Mouse (Mus musculus): ENCODE measurements around the gene Bmper. TPM values are rescaled to one million over a fixed set of nuclear protein-coding genes. Genes with fewer than 3 reads are reported as not detected.
A peak's percentile ranks its signal among the peaks of the same experiment; 100 is the strongest.

Gene Bmper
- total and polyA plus RNA-seq, 3 experiments, result 1.3 to 1.9 (median 1.4) TPM

DNA sequence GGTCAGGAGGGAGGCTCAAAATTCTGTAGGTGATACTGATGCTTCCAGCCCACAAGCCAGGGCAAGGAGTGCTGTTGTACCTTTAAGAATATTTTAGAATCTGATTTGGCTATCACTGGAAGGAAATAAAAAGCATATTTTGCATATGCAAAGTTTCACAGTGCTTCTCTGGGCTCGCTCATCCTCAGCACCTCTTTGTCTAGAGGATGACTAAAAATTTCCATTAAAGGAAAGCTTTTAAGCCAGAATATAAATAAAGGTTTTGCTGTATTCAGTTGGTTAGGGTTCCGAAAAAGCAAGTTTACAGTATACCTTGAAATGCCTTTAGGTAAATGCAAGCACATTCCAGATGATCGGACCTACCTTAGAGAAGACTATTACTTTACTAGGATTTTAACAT, 105.0 kb downstream of the Bmper start (continued):
- TF ChIP-seq RCOR1 (conservative IDR thresholded peaks at IDR 0.05; ENCODE audit: low read depth, low read length) (no peak), ZMIZ1 (IDR thresholded peaks at IDR 0.05; ENCODE audit: low read depth, low read length) (no peak), ZNF384 (IDR thresholded peaks at IDR 0.05; ENCODE audit: low read depth, low read length) (no peak), POLR2A (IDR thresholded peaks at IDR 0.05; ENCODE audit: low read depth, low read length) (no peak), JUN (IDR thresholded peaks at IDR 0.05; ENCODE audit: insufficient read depth, low read depth, low read length) (peak; percentile 94), CHD1 (IDR thresholded peaks at IDR 0.05; ENCODE audit: low read depth, low read length) (no peak), IRF4 (IDR thresholded peaks at IDR 0.05; ENCODE audit: low read depth, low read length) (peak; percentile 51; the same call in 1 of the 2 replicates), TBP (conservative IDR thresholded peaks at IDR 0.05; ENCODE audit: low read depth, low read length) (no peak), MAX (IDR thresholded peaks at IDR 0.05; ENCODE audit: low read length) (no peak), POLR2AphosphoS2 (IDR thresholded peaks at IDR 0.05; ENCODE audit: low read depth, low read length) (no peak)

DNA sequence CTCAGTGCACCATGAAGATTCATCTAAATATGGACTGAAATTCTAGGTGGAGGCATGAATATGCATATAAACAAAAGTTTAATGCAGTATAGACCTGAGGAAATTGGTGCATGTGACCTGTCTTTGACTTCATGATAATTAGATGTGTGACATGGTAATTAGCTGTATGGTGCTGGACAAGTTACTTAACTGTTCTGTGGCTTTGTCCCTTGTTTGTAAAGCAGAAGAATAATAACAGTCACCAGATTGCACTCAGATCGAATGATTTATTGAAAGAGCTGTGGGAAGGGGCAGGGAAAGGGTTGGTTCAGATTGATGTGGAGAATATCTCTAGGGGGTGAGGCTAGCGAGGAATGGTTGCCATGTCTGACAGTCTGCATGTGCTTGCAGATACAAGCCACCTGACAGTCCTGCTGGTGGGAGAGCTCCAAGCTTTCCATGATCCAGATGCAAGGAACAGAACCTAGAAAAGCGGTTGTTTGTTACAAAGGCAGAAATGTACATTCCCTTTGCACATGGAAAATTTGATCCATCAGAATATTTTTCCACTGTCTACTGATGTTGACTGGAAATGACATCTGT, 110.3 kb downstream of the Bmper start:
- Histone ChIP-seq H3K36me3 (replicated peaks in 1 of 2; ENCODE audit: control insufficient read depth in 1 of 2, insufficient read depth in 1 of 2, low read length in 1 of 2) (no peaks in the 10 kb centered on the region), H3K9me3 (replicated peaks; ENCODE audit: low read length) (no peaks in the 10 kb centered on the region)

DNA sequence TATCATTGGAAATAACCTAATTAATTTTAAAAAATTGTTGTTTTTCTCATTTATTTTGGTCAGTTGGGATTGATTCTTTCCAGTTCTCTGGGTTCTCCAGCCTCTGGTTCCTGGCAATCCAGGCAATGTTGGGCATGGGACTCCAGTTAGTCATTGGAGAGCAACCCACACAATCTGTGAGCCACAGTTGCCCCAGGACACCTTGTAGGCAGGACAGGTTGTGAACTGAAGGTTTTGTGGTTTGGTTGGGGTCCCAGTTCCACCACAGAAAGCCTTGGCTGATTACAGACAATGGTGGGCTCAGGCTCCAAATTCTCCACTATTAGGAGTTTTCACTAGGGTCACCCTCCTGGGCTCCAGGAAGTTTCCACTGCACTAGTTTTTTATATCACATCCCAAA, 117.7 kb downstream of the Bmper start:
- no peak for DNase-seq (ENCODE audit: extremely low read depth)
- in situ Hi-C loops (cut with MboI; ENCODE audit: low pct_ligation_motif_present, low pct_unique_long_range_greater_than_20kb, low sequenced_read_pairs), result no loop called here
- H3K79me2 ChIP-seq (replicated peaks; ENCODE audit: control insufficient read depth, extremely low read depth, insufficient read depth, poor library complexity, severe bottlenecking), result no peaks in the 10 kb centered on the region
- no peak overlapping the region for H3K4me3 ChIP-seq (replicated peaks in 1 of 3; ENCODE audit: low read depth in 2 of 3, low read length in 2 of 3, poor library complexity in 1 of 3)
- no peak for TF ChIP-seq HCFC1 (IDR thresholded peaks at IDR 0.05; ENCODE audit: low read depth, low read length)
- TF ChIP-seq MAX (IDR thresholded peaks at IDR 0.05; ENCODE audit: low read length), result no peak
- no peak for TF ChIP-seq USF1 (IDR thresholded peaks at IDR 0.05; ENCODE audit: low read depth, low read length)
- TF ChIP-seq MXI1 (IDR thresholded peaks at IDR 0.05; ENCODE audit: low read depth, low read length), result no peak
- no peak for TF ChIP-seq NRF1 (IDR thresholded peaks at IDR 0.05; ENCODE audit: low read depth, low read length)
- dilution Hi-C loops (cut with MboI; ENCODE audit: extremely low pct_ligation_motif_present, extremely low pct_unique_long_range_greater_than_20kb, low sequenced_read_pairs), result no loop called here
- no peaks in the 10 kb centered on the region for H3K36me3 ChIP-seq (replicated peaks in 1 of 2; ENCODE audit: control insufficient read depth in 1 of 2, insufficient read depth in 1 of 2, low read length in 1 of 2)
- peaks cover 0 to 3% of the 10 kb centered on the region in 2 experiments; a peak in 2 of 4 replicates for H3K4me1 ChIP-seq (ENCODE audit: control insufficient read depth in 1 of 2, insufficient read depth in 2 of 2)
- H3K4me2 ChIP-seq (ENCODE audit: insufficient read depth, low read depth, poor library complexity, severe bottlenecking), result no peak overlapping the region
- H3K9me3 ChIP-seq (replicated peaks; ENCODE audit: low read length), result no peaks in the 10 kb centered on the region
- H3K27ac ChIP-seq (ENCODE audit: insufficient read depth, low read depth), result no peak overlapping the region
- H3K9ac ChIP-seq (ENCODE audit: insufficient read depth, low read depth), result no peak overlapping the region
- H3K27me3 ChIP-seq (replicated peaks), result no peaks in the 10 kb centered on the region

More for the DNA sequence above, 110.3 kb downstream of the Bmper start:
- Histone ChIP-seq H3K9ac (ENCODE audit: insufficient read depth, low read depth) (no peak overlapping the region), H3K27ac (ENCODE audit: insufficient read depth, low read depth) (no peak overlapping the region), H3K4me2 (ENCODE audit: insufficient read depth, low read depth, poor library complexity, severe bottlenecking) (no peak overlapping the region), H3K79me2 (replicated peaks; ENCODE audit: control insufficient read depth, extremely low read depth, insufficient read depth, poor library complexity, severe bottlenecking) (no peaks in the 10 kb centered on the region), H3K4me1 (ENCODE audit: control insufficient read depth in 1 of 2, insufficient read depth in 2 of 2) (peaks cover 5 to 6% of the 10 kb centered on the region in 2 experiments; a peak in 2 of 4 replicates), H3K27me3 (replicated peaks) (no peaks in the 10 kb centered on the region), H3K4me3 (replicated peaks in 1 of 3; ENCODE audit: low read depth in 2 of 3, low read length in 2 of 3, poor library complexity in 1 of 3) (no peak overlapping the region)
- dilution Hi-C loops (cut with MboI; ENCODE audit: extremely low pct_ligation_motif_present, extremely low pct_unique_long_range_greater_than_20kb, low sequenced_read_pairs) (no loop called here), in situ Hi-C loops (cut with MboI; ENCODE audit: low pct_ligation_motif_present, low pct_unique_long_range_greater_than_20kb, low sequenced_read_pairs) (no loop called here)
- TF ChIP-seq NRF1 (IDR thresholded peaks at IDR 0.05; ENCODE audit: low read depth, low read length) (no peak), CHD2 (IDR thresholded peaks at IDR 0.05; ENCODE audit: low read length) (no peak), E2F4 (IDR thresholded peaks at IDR 0.05; ENCODE audit: insufficient replicate concordance, low read depth, low read length) (no peak), ZKSCAN1 (IDR thresholded peaks at IDR 0.05; ENCODE audit: borderline replicate concordance, low read depth, low read length) (no peak), NELFE (IDR thresholded peaks at IDR 0.05; ENCODE audit: low read depth, low read length) (no peak), BHLHE40 (IDR thresholded peaks at IDR 0.05; ENCODE audit: low read depth, low read length) (no peak), UBTF (IDR thresholded peaks at IDR 0.05; ENCODE audit: low read depth, low read length) (no peak), TBP (conservative IDR thresholded peaks at IDR 0.05; ENCODE audit: low read depth, low read length) (no peak), JUND (conservative IDR thresholded peaks at IDR 0.05; ENCODE audit: low read depth, low read length) (no peak), MAFK (IDR thresholded peaks at IDR 0.05; ENCODE audit: insufficient replicate concordance, low read length) (no peak), SMC3 (IDR thresholded peaks at IDR 0.05; ENCODE audit: low read depth, low read length) (no peak), RCOR1 (conservative IDR thresholded peaks at IDR 0.05; ENCODE audit: low read depth, low read length) (no peak), PAX5 (IDR thresholded peaks at IDR 0.05; ENCODE audit: low read length) (no peak), CHD1 (IDR thresholded peaks at IDR 0.05; ENCODE audit: low read depth, low read length) (no peak), HCFC1 (IDR thresholded peaks at IDR 0.05; ENCODE audit: low read depth, low read length) (no peak), POLR2AphosphoS2 (IDR thresholded peaks at IDR 0.05; ENCODE audit: low read depth, low read length) (no peak), KAT2A (IDR thresholded peaks at IDR 0.05; ENCODE audit: insufficient replicate concordance, low read length) (no peak), USF2 (conservative IDR thresholded peaks at IDR 0.05; ENCODE audit: low read depth, low read length) (no peak), JUN (IDR thresholded peaks at IDR 0.05; ENCODE audit: insufficient read depth, low read depth, low read length) (no peak), MEF2A (IDR thresholded peaks at IDR 0.05; ENCODE audit: borderline replicate concordance, low read depth, low read length) (no peak)
- no peak for DNase-seq (ENCODE audit: extremely low read depth)
